Mouse (Mus musculus) embryonic fibroblast, embryonic 13.5 days (primary cell): ENCODE measurements around the gene Prmt3. TPM values are rescaled to one million over a fixed set of nuclear protein-coding genes. Genes with fewer than 3 reads are reported as not detected.

Experiments
- H3K27ac ChIP-seq: 2 replicates; pipeline ENCODE4 v1.5.1; 2012; ENCODE audit warnings: low read length, control low read depth, inconsistent platforms; ENCODE audit not compliant: insufficient read depth
- H3K4me1 ChIP-seq: 2 replicates; pipeline ENCODE4 v1.6.1; 2011; ENCODE audit warnings: low read length; ENCODE audit not compliant: control insufficient read depth, insufficient read depth
- H3K4me3 ChIP-seq: 2 replicates; pipeline ENCODE4 v1.5.1; 2011; ENCODE audit warnings: mild to moderate bottlenecking, control low read depth, low read length; ENCODE audit not compliant: insufficient read depth
- CTCF ChIP-seq: IDR thresholded peaks from 2 replicates; pipeline ENCODE4 v1.5.1; 2011; ENCODE audit warnings: mild to moderate bottlenecking, control low read depth, low read length, moderate library complexity, borderline replicate concordance; ENCODE audit not compliant: insufficient read depth
- POLR2A ChIP-seq: IDR thresholded peaks from 2 replicates; pipeline ENCODE4 v1.6.1; 2011; ENCODE audit warnings: low read depth, mild to moderate bottlenecking, control low read depth, low read length, moderate library complexity
- polyA plus RNA-seq: library from polyadenylated mRNA; stranded (reverse); fragments of >200 nt; gene quantifications from 2 replicates; pipeline ENCODE4 v1.2.4, GENCODE M21; 2011; ENCODE audit warnings: low read depth; ENCODE audit not compliant: missing spikeins, insufficient read length

Prmt3 gene
- polyA plus RNA-seq, 1 experiment, result 39.2 TPM

GRCm38 (mm10) chr7:49907191-49908171 lies 129.3 kb downstream of the Prmt3 start:
- no peaks in the 10 kb centered on the region for H3K4me1 ChIP-seq
- H3K27ac ChIP-seq, result no peak overlapping the region
- H3K4me3 ChIP-seq, result no peak overlapping the region
- TF ChIP-seq POLR2A (no peak), CTCF (no peak)

Other genes with a start within 250 kb of the Prmt3 start
- gene Dbx1, start 141.5 kb upstream of the Prmt3 start, polyA plus RNA-seq, result not detected in 2 replicates
- gene Htatip2, start 19.2 kb upstream of the Prmt3 start, polyA plus RNA-seq, result 26.3 and 32.6 TPM in 2 replicates
- not detected in 2 replicates for gene Slc6a5, start 131.8 kb downstream of the Prmt3 start, polyA plus RNA-seq
- 0.45 and 0.72 TPM in 2 replicates for gene Nell1, start 196.5 kb downstream of the Prmt3 start, polyA plus RNA-seq